ENCODE assay signal across 8 mouse cellular contexts in the genomic region with DNA sequence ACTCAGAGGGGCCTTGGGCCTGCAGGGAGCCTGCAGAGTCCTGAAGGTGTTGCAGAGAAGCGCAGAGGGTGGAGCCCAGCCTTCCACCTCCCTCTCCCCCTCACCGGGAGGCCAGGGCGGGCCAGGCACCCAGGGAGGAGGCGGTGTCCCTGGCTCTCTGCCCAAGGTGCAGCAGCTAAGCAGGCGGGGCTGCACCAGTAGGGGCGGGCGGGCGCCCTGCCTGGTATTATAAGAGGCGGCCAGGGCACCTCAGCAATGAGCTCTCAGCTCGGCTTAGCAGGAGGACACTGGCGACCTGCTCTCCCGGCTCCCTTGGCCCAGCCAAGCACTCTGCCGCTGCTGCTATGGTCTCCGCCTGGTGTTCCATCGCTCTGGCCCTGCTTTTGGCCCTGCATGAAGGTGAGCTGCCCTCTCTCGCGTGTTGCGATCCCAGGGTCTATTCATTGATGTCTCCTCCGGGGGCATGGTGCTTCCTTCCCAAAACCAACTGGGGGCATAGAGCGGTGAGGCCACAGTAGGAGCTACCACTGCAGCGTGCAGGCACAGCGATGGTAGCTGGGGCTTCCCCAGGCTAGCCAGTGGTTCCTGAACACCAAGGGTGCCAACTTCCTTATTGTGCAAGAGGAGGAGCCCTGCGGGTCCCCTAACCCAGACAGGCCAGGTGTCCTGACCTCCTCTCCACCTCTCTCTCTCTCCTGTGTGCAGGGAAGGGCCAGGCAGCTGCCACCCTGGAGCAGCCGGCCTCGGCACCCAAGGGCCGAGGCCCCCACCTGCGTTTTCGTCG. TPM values are rescaled to one million over a fixed set of nuclear protein-coding genes. Genes with fewer than 3 reads are reported as not detected.
DNase-seq lines count a peak whose midpoint lies in the region; ATAC-seq and TF ChIP-seq lines count a peak whose summit lies in the region.

A gene (plus strand): TSS at position 41 of the 784 bp plus-strand sequence.

- WGBS in liver, embryonic 12.5 days (ENCODE audit: insufficient replicate concordance) = 30% methylated on average over 29 of the region's 29 CpGs
- WGBS in small intestine, adult 2 months = 12% methylated on average over 29 of the region's 29 CpGs

- no peak within 1 kb of the TSS for H3K4me3 ChIP-seq in liver, embryonic 12.5 days
- peak within 1 kb of the TSS; percentile 81 for H3K4me3 ChIP-seq in small intestine, adult 2 months (ENCODE audit: low read depth, low read length)

- no peak within 1 kb of the TSS for H3K9ac ChIP-seq in liver, embryonic 12.5 days

- ATAC-seq in common myeloid progenitor, adult 5-6 weeks (replicated peaks; ENCODE audit: low read depth, poor library complexity, severe bottlenecking) = peak; percentile 85
- peak; percentile 42; the same call in 1 of the 2 replicates for ATAC-seq in liver, embryonic 12.5 days
- no peak for ATAC-seq in cerebellum, adult (ENCODE audit: insufficient number of reproducible peaks, low FRiP score, low TSS enrichment)

- no peak within 1 kb of the TSS for H3K4me2 ChIP-seq in liver, embryonic 12.5 days

- no peak within 1 kb of the TSS for H3K27ac ChIP-seq in liver, embryonic 12.5 days
- peak within 1 kb of the TSS; percentile 97 for H3K27ac ChIP-seq in small intestine, adult 2 months (ENCODE audit: insufficient read depth, low read depth, low read length)

- TF ChIP-seq CTCF in small intestine, adult 2 months (IDR thresholded peaks at IDR 0.05; ENCODE audit: extremely low read depth, insufficient read length, insufficient replicate concordance, low read depth, low read length) = no peak

- peaks cover 16% of the 10 kb centered on the region for H3K27me3 ChIP-seq in liver, embryonic 12.5 days (replicated peaks)
- H3K27me3 ChIP-seq in small intestine, adult 2 months (ENCODE audit: control insufficient read depth, insufficient read depth, low read length) = no peaks in the 10 kb centered on the region

- no peaks in the 10 kb centered on the region for H3K36me3 ChIP-seq in liver, embryonic 12.5 days
- H3K36me3 ChIP-seq in small intestine, adult 2 months (ENCODE audit: control insufficient read depth, insufficient read depth, low read length) = peaks cover 23% of the 10 kb centered on the region

- TF ChIP-seq POLR2A in small intestine, adult 2 months (IDR thresholded peaks at IDR 0.05; ENCODE audit: low read depth, low read length) = peak; percentile 97

- H3K9me3 ChIP-seq in liver, embryonic 12.5 days (replicated peaks) = no peaks in the 10 kb centered on the region

- intact Hi-C loops in heart, postnatal 25 days (cut with DNase I) = no loop called here

- DNase-seq in gastrocnemius, adult 18-20 months (ENCODE audit: low spot score) = peak; percentile 72
- DNase-seq in gastrocnemius, postnatal 4 days (ENCODE audit: low spot score in 2 of 2) = no peak
- DNase-seq in heart, postnatal 25 days (ENCODE audit: low spot score) = peak; percentile 56
- no peak for DNase-seq in cerebellum, adult 11 months

- no peaks in the 10 kb centered on the region for H3K4me1 ChIP-seq in liver, embryonic 12.5 days
- peaks cover 45% of the 10 kb centered on the region for H3K4me1 ChIP-seq in small intestine, adult 2 months (ENCODE audit: control insufficient read depth, insufficient read depth, insufficient read length, low read length)

RNA-seq across cellular contexts. Expression of the gene that starts here (rescaled TPM):
- total RNA-seq in gastrocnemius, adult 18-20 months (2021) = not detected
- not detected for total RNA-seq in gastrocnemius, postnatal 4 days (2021)
- not detected in 2 replicates for total RNA-seq in common myeloid progenitor, adult 5-6 weeks (2017)
- total RNA-seq in heart, postnatal 25 days (2021) = not detected
- 0.15 and 0.35 TPM in 2 replicates for polyA plus RNA-seq in liver, embryonic 12.5 days (2016; fragmentation: Nextera tagmentation; extraction: Ambion mirVana)
- 16.5 and 51.5 TPM in 2 replicates for polyA plus RNA-seq in small intestine, adult 2 months (2012; rRNA removed)

Comparison
In these comparisons a context has a peak if more than half of its experiments do, and no peak if none do; other contexts are left out.
1. RNA of the gene that starts here (polyA plus RNA-seq): 16.5 to 51.5 TPM in small intestine, adult 2 months; 0.15 to 0.35 TPM in liver, embryonic 12.5 days; every median in the first group is over 10 times any median in the second.
2. Peak in DNase-seq in gastrocnemius, adult 18-20 months; RNA of the gene not detected or under 1 TPM.
3. Peak in ATAC-seq in common myeloid progenitor, adult 5-6 weeks; RNA of the gene not detected or under 1 TPM.
4. Peak in DNase-seq in heart, postnatal 25 days; RNA of the gene not detected or under 1 TPM.
5. Peak in ATAC-seq in liver, embryonic 12.5 days; RNA of the gene not detected or under 1 TPM.